Mouse (Mus musculus): Measurements from ENCODE around the gene Gars. TPM values are rescaled to one million over a fixed set of nuclear protein-coding genes. Genes with fewer than 3 reads are reported as not detected.

Gars gene
- total RNA-seq, 2 experiments from 2014 or later: 48.4 to 51.5 TPM

GRCm38 (mm10) chr6:55038671-55039445 lies 1.1 kb downstream of the Gars start:
- no peak for DNase-seq

DNA sequence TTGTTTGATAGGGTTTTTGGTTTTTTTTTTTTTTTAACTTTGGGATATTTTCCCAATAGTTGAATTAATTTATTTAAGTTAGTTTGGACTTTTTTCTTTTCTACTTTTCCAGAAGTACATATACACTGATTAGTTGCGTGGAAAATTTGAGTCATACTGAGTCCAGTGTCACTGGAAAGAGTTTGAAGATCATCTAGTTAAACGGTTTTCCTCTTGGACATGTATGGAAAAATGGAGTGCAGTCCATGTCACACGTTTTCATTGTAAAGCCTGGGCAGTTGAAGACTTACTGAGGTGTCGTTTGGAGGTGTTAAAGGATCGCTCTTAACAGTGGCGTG lies 1.6 kb downstream of the Gars start:
- no peak for DNase-seq

DNA sequence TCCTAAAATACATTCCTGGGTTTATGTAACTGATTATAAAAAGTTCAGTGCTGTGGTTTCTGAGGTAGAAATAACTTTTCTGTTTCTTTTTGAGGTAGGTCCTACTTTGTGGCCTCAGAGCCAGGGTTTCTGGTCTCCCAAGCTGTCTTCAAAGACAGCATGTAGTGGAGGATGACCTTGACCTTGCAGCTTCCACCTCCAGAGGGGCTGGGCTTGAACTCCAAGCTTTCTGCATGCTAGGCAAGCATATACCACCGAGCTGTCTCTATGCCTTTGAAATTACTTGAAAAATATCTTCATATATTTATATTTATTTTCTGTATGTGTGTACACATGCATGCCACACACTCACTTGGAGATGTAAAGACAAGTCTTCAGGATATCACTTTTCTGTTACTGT lies 2.2 kb downstream of the Gars start:
- DNase-seq: no peak

DNA sequence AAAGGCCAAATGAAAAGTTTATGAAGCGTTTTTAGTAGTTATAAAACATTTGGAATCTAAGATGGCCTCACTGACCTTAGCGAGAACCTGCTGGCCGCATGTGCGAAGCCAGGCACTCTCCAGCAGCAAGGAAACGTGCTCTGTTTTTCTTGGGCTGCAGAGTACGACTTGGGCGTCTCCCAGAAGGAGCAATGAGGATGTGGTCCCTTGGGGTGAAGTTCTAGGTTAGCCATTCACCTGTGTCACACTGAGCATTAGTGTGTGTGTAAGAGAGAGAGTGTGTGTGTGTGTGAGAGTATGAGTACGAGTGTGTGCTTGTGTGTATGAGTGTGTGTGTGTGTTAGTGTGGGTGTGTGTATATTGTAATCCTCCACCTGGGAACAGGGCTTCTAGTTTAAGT lies 5.4 kb downstream of the Gars start:
- DNase-seq: no peak

DNA sequence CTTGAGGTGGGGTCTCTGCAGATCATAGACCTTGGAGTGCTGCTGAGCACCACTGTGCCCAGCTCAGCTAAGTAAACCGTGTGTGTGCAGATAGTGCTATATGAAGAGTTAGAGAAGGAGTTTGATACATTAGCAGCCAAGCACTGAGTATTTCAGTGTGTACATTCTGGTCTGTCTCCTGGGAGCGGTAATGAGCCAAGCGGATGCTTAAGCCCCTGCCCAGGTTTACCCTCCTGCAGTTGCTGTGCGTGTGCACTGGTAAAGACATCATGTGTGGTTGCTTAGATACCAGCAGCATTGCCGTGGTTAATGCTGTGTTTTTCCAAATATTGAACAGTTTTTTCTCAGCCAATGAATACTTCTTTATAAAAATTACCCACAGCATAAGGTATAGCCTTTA lies 6.7 kb downstream of the Gars start:
- DNase-seq: no peak

- no peak for DNase-seq
Measured at GRCm38 (mm10) chr6:55045326-55045725, 7.5 kb downstream of the Gars start.

- no peak for DNase-seq
Measured at GRCm38 (mm10) chr6:55049186-55049585, 11.4 kb downstream of the Gars start.

DNA sequence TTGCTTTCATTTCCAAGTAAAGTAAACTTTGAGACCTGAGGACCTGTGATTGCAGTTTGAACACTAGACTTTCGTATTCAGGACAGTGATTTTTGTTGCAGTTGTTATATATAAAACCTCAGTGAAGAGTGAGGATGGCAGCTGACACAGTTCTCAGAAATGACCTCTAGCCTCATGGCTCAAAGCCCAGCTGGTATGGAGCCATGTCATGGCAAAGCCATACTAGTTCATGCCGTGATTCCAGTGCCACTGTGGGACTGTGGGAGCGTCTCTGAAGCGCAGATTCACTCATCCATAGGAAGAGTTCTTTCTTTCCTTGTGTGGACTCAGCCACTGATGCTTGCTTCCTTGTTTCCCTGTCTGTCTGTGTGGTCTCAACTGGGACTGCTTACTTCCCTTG lies 16.7 kb downstream of the Gars start:
- DNase-seq: no peak

DNA sequence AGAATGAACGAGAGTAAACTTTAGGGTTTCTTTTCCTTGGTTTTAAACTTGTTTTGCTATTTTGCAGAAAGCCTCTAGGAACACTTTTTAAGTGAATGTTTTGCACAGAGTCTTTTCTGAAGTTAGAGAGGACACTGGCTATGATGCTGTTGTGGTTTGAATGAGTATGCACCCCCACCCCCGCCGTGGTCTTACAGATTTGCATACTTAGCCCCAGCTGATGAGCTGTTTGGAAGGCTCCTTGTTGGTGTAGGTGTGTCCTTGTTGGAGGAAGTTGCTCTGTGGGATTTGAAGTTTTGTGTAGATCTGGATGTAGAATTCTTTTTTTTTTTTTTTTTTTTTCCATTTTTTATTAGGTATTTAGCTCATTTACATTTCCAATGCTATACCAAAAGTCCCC lies 19.6 kb downstream of the Gars start:
- no peak for DNase-seq

GRCm38 (mm10) chr6:55060241-55060825 lies 22.5 kb downstream of the Gars start:
- DNase-seq: no peak

GRCm38 (mm10) chr6:55061328-55061727 lies 23.5 kb downstream of the Gars start:
- DNase-seq: no peak

- DNase-seq: no peak
Measured at GRCm38 (mm10) chr6:55062200-55062599, 24.4 kb downstream of the Gars start.

- no peak for DNase-seq
Measured at GRCm38 (mm10) chr6:55063793-55064476, 26.1 kb downstream of the Gars start.

- no peak for DNase-seq
Measured at GRCm38 (mm10) chr6:55064477-55064827, 26.6 kb downstream of the Gars start.

DNA sequence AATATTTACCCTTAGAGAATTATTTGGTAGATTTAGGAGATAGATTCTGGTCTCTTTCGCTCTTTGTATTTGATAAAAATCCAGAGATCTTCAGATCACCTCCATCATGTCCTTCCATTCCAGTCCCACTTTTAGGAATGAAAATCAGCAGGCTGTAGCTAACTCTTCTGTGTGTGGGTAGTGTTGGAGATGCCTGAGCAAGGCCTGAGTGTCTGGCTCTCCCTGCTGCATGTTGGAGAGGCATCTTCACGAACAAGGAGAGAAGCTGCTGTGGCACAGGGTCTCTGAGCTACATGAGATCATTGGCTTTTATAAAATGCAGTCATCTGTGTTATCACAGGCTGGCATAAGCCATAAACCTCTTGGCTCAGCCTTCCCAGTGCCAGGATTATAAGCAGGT lies 28.1 kb downstream of the Gars start:
- DNase-seq: no peak

DNA sequence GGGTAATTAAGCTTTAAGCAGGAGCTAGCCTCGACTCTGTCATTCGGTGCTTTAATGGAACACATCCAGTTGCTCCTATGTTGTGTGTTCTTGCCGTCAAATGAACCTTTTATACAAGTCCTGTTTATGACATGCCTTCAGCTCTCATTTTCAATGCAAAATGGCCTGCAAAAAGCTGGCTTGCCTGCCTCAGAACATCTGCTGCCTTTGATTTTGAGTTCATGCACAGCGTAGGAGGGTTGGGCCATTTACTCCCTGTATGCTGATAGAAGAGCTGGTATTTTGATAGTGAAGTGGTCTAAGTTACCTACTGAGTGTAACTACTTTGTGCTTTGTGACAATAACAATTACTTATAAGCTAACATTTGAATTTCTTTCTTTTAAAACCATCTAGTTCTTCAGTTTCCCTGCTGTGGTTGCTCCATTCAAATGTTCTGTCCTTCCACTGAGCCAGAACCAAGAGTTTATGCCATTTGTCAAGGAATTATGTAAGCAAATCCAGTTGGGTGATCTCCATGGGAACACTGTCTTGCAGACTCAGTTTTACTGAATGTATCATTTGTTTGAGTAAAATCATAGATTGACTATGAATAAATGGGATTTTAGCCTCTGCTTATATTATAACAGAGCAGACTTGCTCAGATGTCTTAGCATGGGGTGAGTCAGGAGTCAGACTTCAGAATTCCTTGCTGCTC lies 38.9 kb downstream of the Gars start:
- no peak for DNase-seq

- DNase-seq: no peak
Measured at GRCm38 (mm10) chr6:55081379-55081778, 43.6 kb downstream of the Gars start.

- no peak for DNase-seq
Measured at GRCm38 (mm10) chr6:55082261-55083051, 44.6 kb downstream of the Gars start.

- no peak for DNase-seq
Measured at GRCm38 (mm10) chr6:55087355-55087754, 49.5 kb downstream of the Gars start.

- no peak for DNase-seq
Measured at GRCm38 (mm10) chr6:55090639-55091038, 52.8 kb downstream of the Gars start.

- DNase-seq: no peak
Measured at GRCm38 (mm10) chr6:55091396-55091795, 53.6 kb downstream of the Gars start.

GRCm38 (mm10) chr6:55093431-55094146 lies 55.8 kb downstream of the Gars start:
- DNase-seq: no peak
